Mouse (Mus musculus): Measurements from ENCODE around the gene Slc25a20. TPM values are rescaled to one million over a fixed set of nuclear protein-coding genes. Genes with fewer than 3 reads are reported as not detected.

The Slc25a20 gene
- polyA plus RNA-seq, 1 experiment from 2014 or later = 38.6 TPM

GRCm38 (mm10) chr9:108707212-108707611 is 45.3 kb downstream of the Slc25a20 start:
- no peak overlapping the region for H3K4me2 ChIP-seq (replicated peaks)
- no peak overlapping the region for H3K9ac ChIP-seq (replicated peaks)
- no peaks in the 10 kb centered on the region for H3K27me3 ChIP-seq
- H3K4me3 ChIP-seq = no peak overlapping the region
- H3K36me3 ChIP-seq = no peaks in the 10 kb centered on the region
- no peak overlapping the region for H3K27ac ChIP-seq (replicated peaks)
- peaks cover 11% of the 10 kb centered on the region for H3K4me1 ChIP-seq
- no peak for ATAC-seq (ENCODE audit: low FRiP score, low read depth)
- WGBS = 89% methylated on average over 2 of the region's 2 CpGs
- H3K9me3 ChIP-seq = no peaks in the 10 kb centered on the region

GRCm38 (mm10) chr9:108708833-108709232 is 46.9 kb downstream of the Slc25a20 start:
- ATAC-seq (ENCODE audit: low FRiP score, low read depth) = no peak
- Histone ChIP-seq H3K36me3 (no peaks in the 10 kb centered on the region), H3K4me1 (peaks cover 6% of the 10 kb centered on the region), H3K27ac (replicated peaks) (no peak overlapping the region), H3K4me3 (no peak overlapping the region), H3K4me2 (replicated peaks) (no peak overlapping the region), H3K9me3 (no peaks in the 10 kb centered on the region), H3K27me3 (no peaks in the 10 kb centered on the region), H3K9ac (replicated peaks) (no peak overlapping the region)
- WGBS = 94% methylated on average over 8 of the region's 8 CpGs

GRCm38 (mm10) chr9:108710767-108711166 is 48.9 kb downstream of the Slc25a20 start:
- WGBS = 85% methylated on average over 7 of the region's 7 CpGs

GRCm38 (mm10) chr9:108716199-108716598 is 54.3 kb downstream of the Slc25a20 start:
- Histone ChIP-seq H3K4me2 (replicated peaks) (no peak overlapping the region), H3K9me3 (no peaks in the 10 kb centered on the region), H3K4me1 (no peaks in the 10 kb centered on the region), H3K4me3 (no peak overlapping the region), H3K36me3 (0 out of 2 replicates have a peak, but pooled peaks cover 9% of the 10 kb centered on the region), H3K9ac (replicated peaks) (no peak overlapping the region), H3K27me3 (no peaks in the 10 kb centered on the region), H3K27ac (replicated peaks) (no peak overlapping the region)
- ATAC-seq (ENCODE audit: low FRiP score, low read depth) = no peak
- 92% methylated on average over 4 of the region's 4 CpGs for WGBS

More at GRCm38 (mm10) chr9:108710767-108711166, 48.9 kb downstream of the Slc25a20 start:
- H3K27ac ChIP-seq (replicated peaks) = no peak overlapping the region
- no peaks in the 10 kb centered on the region for H3K36me3 ChIP-seq
- H3K9me3 ChIP-seq = no peaks in the 10 kb centered on the region
- H3K4me3 ChIP-seq = no peak overlapping the region
- ATAC-seq (ENCODE audit: low FRiP score, low read depth) = no peak
- no peak overlapping the region for H3K9ac ChIP-seq (replicated peaks)
- no peak overlapping the region for H3K4me2 ChIP-seq (replicated peaks)
- H3K4me1 ChIP-seq = no peaks in the 10 kb centered on the region
- no peaks in the 10 kb centered on the region for H3K27me3 ChIP-seq

- Histone ChIP-seq H3K27me3 (no peaks in the 10 kb centered on the region), H3K36me3 (0 out of 2 replicates have a peak, but pooled peaks cover 16% of the 10 kb centered on the region), H3K4me1 (no peaks in the 10 kb centered on the region), H3K4me3 (no peak overlapping the region), H3K27ac (replicated peaks) (no peak overlapping the region), H3K9ac (replicated peaks) (no peak overlapping the region), H3K4me2 (replicated peaks) (no peak overlapping the region), H3K9me3 (no peaks in the 10 kb centered on the region)
- no peak for ATAC-seq (ENCODE audit: low FRiP score, low read depth)
- 24% methylated on average over 2 of the region's 2 CpGs for WGBS
Observed at GRCm38 (mm10) chr9:108723751-108724150, 61.9 kb downstream of the Slc25a20 start.

- H3K4me3 ChIP-seq = no peak overlapping the region
- ATAC-seq (ENCODE audit: low FRiP score, low read depth) = no peak
- 91% methylated on average over 5 of the region's 5 CpGs for WGBS
Observed at GRCm38 (mm10) chr9:108726116-108726515, 64.2 kb downstream of the Slc25a20 start.

GRCm38 (mm10) chr9:108729050-108729449 is 67.2 kb downstream of the Slc25a20 start:
- no peak for ATAC-seq (ENCODE audit: low FRiP score, low read depth)

More at GRCm38 (mm10) chr9:108726116-108726515, 64.2 kb downstream of the Slc25a20 start:
- Histone ChIP-seq H3K9ac (replicated peaks) (no peak overlapping the region), H3K27me3 (no peaks in the 10 kb centered on the region), H3K9me3 (no peaks in the 10 kb centered on the region), H3K4me1 (no peaks in the 10 kb centered on the region), H3K27ac (replicated peaks) (no peak overlapping the region), H3K36me3 (0 out of 2 replicates have a peak, but pooled peaks cover 11% of the 10 kb centered on the region), H3K4me2 (replicated peaks) (no peak overlapping the region)

GRCm38 (mm10) chr9:108732462-108732861 is 70.6 kb downstream of the Slc25a20 start:
- Histone ChIP-seq H3K4me2 (replicated peaks) (no peak overlapping the region), H3K9ac (replicated peaks) (no peak overlapping the region), H3K27ac (replicated peaks) (no peak overlapping the region), H3K4me3 (no peak overlapping the region), H3K9me3 (no peaks in the 10 kb centered on the region), H3K27me3 (no peaks in the 10 kb centered on the region), H3K36me3 (peaks cover 34% of the 10 kb centered on the region), H3K4me1 (no peaks in the 10 kb centered on the region)
- no peak for ATAC-seq (ENCODE audit: low FRiP score, low read depth)

More at GRCm38 (mm10) chr9:108729050-108729449, 67.2 kb downstream of the Slc25a20 start:
- H3K9me3 ChIP-seq = no peaks in the 10 kb centered on the region
- H3K27me3 ChIP-seq = no peaks in the 10 kb centered on the region
- no peak overlapping the region for H3K4me3 ChIP-seq
- H3K4me1 ChIP-seq = no peaks in the 10 kb centered on the region
- H3K36me3 ChIP-seq = 0 out of 2 replicates have a peak, but pooled peaks cover 12% of the 10 kb centered on the region
- no peak overlapping the region for H3K9ac ChIP-seq (replicated peaks)
- H3K27ac ChIP-seq (replicated peaks) = no peak overlapping the region
- H3K4me2 ChIP-seq (replicated peaks) = no peak overlapping the region

Small RNAs within 50 kb of the gene (microRNA-seq; reads per million reads assigned to microRNA genes)
- not detected for gene Gm26298

Other genes starting within 250 kb of the Slc25a20 start
- 1.3 and 1.7 TPM in 2 replicates for gene Ccdc36, start 233.6 kb upstream of the Slc25a20 start, polyA plus RNA-seq (2016; fragmentation: Nextera tagmentation; extraction: Ambion mirVana)
- not detected in 2 replicates for gene BC048562, start 225.6 kb upstream of the Slc25a20 start, polyA plus RNA-seq (2016; fragmentation: Nextera tagmentation; extraction: Ambion mirVana)
- gene Ccdc71, start 201.6 kb upstream of the Slc25a20 start, polyA plus RNA-seq (2016; fragmentation: Nextera tagmentation; extraction: Ambion mirVana) = 51.4 and 52.6 TPM in 2 replicates
- gene Klhdc8b, start 200.5 kb upstream of the Slc25a20 start, polyA plus RNA-seq (2016; fragmentation: Nextera tagmentation; extraction: Ambion mirVana) = 60.7 and 72.1 TPM in 2 replicates
- 42.2 and 44.0 TPM in 2 replicates for gene Lamb2, start 182.4 kb upstream of the Slc25a20 start, polyA plus RNA-seq (2016; fragmentation: Nextera tagmentation; extraction: Ambion mirVana)
- gene Usp19, start 171.5 kb upstream of the Slc25a20 start, polyA plus RNA-seq (2016; fragmentation: Nextera tagmentation; extraction: Ambion mirVana) = 111 and 116 TPM in 2 replicates
- 83.7 and 86.3 TPM in 2 replicates for gene Qars, start 154.4 kb upstream of the Slc25a20 start, polyA plus RNA-seq (2016; fragmentation: Nextera tagmentation; extraction: Ambion mirVana)
- gene Qrich1, start 145.3 kb upstream of the Slc25a20 start, polyA plus RNA-seq (2016; fragmentation: Nextera tagmentation; extraction: Ambion mirVana) = 175 and 178 TPM in 2 replicates
- 133 and 143 TPM in 2 replicates for gene Impdh2, start 101.8 kb upstream of the Slc25a20 start, polyA plus RNA-seq (2016; fragmentation: Nextera tagmentation; extraction: Ambion mirVana)
- gene Ndufaf3, start 94.7 kb upstream of the Slc25a20 start, polyA plus RNA-seq (2016; fragmentation: Nextera tagmentation; extraction: Ambion mirVana) = 56.9 and 58.8 TPM in 2 replicates
- 251 and 260 TPM in 2 replicates for gene Dalrd3, start 92.2 kb upstream of the Slc25a20 start, polyA plus RNA-seq (2016; fragmentation: Nextera tagmentation; extraction: Ambion mirVana)
- gene Wdr6, start 83.3 kb upstream of the Slc25a20 start, polyA plus RNA-seq (2016; fragmentation: Nextera tagmentation; extraction: Ambion mirVana) = 288 and 293 TPM in 2 replicates
- gene P4htm, start 64.4 kb upstream of the Slc25a20 start, polyA plus RNA-seq (2016; fragmentation: Nextera tagmentation; extraction: Ambion mirVana) = 14.7 and 16.4 TPM in 2 replicates
- 60.3 and 64.8 TPM in 2 replicates for gene Arih2, start 12.7 kb upstream of the Slc25a20 start, polyA plus RNA-seq (2016; fragmentation: Nextera tagmentation; extraction: Ambion mirVana)
- 57.1 and 67.6 TPM in 2 replicates for gene Prkar2a, start 27.2 kb downstream of the Slc25a20 start, polyA plus RNA-seq (2016; fragmentation: Nextera tagmentation; extraction: Ambion mirVana)
- 137 and 141 TPM in 2 replicates for gene Ip6k2, start 121.7 kb downstream of the Slc25a20 start, polyA plus RNA-seq (2016; fragmentation: Nextera tagmentation; extraction: Ambion mirVana)
- 17.0 and 20.1 TPM in 2 replicates for gene Nckipsd, start 146.3 kb downstream of the Slc25a20 start, polyA plus RNA-seq (2016; fragmentation: Nextera tagmentation; extraction: Ambion mirVana)
- 13.8 and 14.4 TPM in 2 replicates for gene Celsr3, start 164.2 kb downstream of the Slc25a20 start, polyA plus RNA-seq (2016; fragmentation: Nextera tagmentation; extraction: Ambion mirVana)
- 10.2 and 10.5 TPM in 2 replicates for gene Slc26a6, start 191.2 kb downstream of the Slc25a20 start, polyA plus RNA-seq (2016; fragmentation: Nextera tagmentation; extraction: Ambion mirVana)